Mouse (Mus musculus) monocyte, adult 2 months (primary cell): Measurements from ENCODE around the gene Tbp.

Experiments
- DNase-seq, 2 experiments: peaks; one replicate each; pipeline ENCODE4 v3.0.0; 2022; ENCODE audit warnings: low spot score in 2 of 2, low read depth in 1 of 2

The Tbp gene

DNA sequence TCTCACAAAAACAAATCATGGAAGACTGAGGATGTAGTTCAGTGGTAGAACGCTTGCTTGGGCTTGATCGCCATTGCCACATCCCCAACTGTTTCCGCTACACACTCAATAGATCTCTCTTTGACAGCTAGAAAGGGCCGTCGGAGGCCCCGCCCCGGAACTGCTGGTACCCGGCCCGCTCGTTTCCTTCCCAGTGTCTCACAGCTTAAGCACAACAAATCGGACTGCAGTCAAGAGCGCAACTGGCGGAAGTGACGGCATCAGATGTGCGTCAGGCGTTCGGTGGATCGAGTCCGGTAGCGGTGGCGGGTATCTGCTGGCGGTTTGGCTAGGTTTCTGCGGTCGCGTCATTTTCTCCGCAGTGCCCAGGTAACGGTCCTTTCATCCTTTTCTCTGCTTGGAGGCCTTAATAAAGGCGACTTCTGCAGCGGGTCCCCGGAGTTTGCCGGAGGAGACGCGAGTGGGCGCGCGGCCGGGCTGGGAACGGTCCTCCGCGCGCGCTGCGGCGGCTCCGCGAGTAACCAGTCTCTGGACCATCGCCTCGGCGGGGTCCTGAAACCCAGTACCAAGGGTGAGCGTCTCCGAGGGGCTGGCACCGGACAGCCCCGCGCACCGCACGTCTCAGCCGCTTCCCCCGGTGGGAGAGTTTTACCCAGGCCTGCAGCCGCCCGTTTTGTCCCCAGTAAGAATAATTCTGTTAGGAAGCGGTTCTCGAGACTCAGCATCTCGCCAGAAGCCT lies at the start of gene Tbp, which contains the start of gene Psmb1:
Gene Tbp (plus strand): TSS at position 233 of the 739 bp plus-strand sequence.
Gene Psmb1 (minus strand): TSS at position 96 of the 739 bp plus-strand sequence.
- peak; percentile 94 to 95 for DNase-seq

DNA sequence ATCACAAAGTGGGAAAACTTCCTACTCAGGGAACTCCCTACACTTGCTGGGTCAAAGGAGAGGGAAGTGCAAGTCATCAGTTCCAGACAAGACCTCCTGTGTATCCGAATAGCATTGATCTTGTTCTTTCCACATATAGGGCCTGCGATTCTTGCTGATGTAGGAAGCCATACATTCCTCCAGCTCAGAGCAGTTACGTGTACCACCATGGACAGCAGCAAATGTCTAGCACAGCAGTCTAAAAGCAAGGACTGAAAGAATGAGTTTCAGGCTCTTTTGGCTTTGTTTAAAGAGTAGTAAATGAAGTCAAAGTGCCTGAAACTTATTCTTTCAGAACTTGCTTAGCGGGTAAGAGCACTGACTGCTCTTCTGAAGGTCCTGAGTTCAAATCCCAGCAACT lies 44.5 kb upstream of the Tbp start:
- DNase-seq: no peak

DNA sequence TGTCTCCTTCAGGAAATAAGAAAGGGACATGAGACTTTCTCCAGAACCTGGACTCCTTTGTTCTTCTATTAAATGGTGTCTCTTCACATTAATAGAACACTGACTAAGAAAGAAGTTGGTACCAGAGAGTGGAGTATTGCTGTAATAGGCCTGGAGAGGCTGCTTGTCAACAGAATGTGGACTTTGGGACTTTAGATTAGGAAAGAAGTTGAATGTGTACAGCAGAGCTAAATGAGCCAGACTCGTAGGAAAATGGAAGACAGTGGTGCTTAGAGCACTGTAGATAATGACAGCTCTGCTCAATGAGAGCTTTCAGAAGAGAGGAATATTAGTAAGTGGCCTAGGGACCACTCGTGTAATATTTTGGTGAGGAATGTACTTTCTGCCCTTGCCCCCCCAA lies 43.1 kb upstream of the Tbp start:
- DNase-seq: no peak

DNA sequence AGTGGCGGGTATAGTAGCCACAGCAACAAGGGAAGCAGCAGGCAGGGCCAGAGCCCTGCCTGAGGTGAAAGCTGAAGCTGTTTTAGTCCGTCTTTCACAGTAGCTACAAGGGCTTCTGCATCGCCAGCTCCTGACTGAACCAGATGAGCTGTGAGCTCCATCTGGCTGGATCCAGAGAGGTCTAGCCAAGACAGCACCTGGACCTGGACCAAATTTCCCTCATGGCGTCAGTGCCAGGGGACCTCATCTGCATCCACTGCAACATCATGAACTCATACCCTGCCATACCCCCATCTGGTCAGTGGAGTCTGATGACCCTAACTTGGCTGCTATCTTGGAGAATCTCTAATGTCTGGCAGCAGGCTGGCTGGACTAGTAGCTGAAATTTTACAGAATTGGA lies 39.9 kb upstream of the Tbp start:
- no peak for DNase-seq

DNA sequence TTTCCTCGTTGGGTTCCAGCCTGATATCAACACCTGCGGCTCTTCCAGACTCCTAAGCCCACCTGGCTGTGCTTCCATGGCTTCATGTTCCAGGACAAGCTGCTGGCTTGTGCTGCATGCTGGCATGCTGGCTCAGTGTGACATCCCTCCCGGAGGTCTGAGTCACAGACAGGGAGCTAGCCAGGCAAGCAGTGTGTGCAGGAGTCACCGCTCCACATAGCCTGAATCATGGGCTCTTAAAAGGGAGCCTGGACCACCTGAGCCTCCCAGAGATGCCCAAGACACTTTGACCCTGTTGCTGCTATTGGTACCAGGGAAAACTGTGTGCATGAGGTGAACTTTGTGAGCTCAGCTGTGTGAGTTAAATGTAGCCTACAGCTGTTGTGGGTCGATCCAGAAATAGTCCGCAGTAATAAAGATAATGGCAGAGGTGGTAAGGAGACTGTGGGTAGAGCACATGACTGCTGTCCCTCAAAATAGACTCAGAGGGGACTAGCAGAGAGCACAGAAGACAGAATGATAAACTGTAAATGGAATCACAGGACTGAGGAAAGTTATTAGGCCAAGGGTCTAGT lies 37.7 kb upstream of the Tbp start:
- DNase-seq: no peak

DNA sequence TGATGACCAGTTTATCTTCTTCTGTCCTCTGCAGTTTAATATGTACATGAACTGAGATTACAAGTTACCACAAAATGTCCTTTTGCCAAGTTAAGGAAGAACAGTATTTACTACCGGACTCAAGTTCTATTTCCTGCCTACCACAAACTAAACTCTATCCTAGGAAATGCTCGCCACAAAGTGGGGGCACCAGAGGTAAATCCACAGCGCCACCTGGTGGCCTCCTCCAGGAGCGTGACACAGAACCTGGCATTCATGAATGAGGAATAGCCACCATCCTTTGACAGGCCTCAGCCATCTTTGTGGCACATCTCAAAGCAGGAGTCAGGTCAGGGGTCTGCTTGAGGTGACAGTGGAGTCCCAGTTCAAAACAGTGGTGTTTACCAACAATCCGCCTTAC lies 32.0 kb upstream of the Tbp start:
- DNase-seq: peak; percentile 6 to 21

DNA sequence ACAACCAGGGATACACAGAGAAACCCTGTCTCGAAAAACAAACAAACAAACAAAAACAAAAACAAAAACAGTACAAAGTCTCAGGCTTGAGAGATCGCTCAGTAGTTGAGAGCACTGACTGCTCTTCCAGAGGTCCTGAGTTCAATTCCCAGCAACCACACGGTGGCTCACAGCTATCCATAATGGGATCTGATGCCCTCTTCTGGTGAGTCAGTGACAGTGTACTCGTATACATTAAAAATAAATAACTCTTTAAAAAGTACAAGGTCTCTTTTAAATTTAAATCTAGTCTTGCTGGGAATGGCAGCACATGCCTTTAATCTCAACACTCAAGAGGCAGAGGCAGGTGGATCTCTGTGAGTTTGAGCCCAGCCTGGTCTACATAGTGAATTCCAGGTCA lies 27.0 kb upstream of the Tbp start:
- no peak for DNase-seq

DNA sequence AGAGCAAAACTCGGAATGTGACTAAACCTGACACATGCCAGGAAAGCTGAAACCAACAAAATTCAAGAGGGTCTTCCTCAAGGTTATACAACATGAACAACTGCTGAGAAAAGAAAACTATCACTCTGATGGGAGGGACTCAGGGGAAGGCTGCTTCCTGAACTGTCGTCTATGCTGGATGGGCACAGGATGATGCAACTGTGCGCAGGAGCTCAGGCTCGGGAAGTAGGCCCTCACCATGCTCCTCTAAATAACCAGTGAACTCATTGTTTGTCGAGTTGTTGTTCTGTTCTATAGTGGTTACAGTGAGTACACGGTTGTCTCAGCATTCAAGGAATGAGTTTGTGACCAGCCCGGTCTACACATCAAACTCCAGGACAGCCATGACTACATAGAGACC lies 9.1 kb upstream of the Tbp start:
- DNase-seq: no peak

DNA sequence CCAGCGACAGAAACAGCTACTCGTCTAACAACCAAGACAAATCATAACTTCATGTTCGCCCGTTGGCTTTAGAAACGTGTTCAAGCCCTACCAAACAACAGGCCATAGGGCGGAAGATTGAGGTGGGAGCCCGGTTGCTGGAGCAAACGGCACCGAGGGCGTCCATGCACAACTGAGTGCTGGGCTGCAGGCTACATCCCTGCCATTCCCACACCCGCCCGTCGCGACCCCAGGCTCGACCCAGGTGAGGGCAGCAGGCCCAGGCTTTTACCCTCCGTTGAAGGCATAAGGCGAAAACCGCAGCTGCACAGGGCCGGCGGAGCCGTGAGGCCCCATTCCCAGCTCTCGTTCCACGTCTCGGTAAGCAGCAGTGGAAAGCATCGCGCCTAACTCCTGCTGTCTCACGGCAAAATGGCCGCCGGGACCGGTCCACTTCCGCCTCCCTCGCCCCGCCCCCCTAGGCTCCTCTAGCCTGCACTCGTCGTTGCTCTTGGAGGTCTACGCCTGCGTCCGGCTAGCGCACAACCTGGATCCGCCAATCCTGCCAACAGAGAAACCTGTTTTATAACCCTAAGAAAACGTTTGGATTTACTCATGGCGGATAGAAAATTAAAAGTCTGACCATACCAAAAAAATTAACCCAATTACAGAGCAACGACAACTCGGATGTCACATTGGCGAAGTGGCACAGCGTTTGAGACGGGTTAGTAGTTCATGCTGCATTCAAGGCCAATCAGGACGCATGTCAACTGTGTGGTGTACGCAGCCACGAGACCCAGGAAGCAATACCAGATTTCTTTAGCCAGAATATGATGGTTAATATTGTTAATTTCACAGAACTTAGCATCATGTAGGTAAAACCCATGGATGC lies 1.6 kb upstream of the Tbp start:
- DNase-seq: peak; percentile 77 to 87

DNA sequence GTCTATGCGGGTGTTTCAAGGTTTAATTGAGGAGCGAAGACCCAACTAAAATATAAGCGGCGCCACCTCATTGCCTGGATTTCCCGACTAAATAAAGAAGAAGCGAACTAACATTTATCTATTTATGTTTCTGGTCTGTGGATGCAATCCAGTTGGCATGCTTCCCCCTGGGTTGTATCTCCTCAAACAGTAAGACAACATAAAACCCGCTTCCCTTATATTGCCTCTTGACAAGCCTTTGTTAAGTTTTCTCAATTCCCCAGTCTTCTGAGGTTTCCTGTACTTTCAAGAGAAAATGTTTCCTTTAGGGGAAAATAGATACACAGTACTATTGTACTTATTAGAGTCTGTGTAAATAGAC lies 955 bp upstream of the Tbp start:
- no peak for DNase-seq

DNA sequence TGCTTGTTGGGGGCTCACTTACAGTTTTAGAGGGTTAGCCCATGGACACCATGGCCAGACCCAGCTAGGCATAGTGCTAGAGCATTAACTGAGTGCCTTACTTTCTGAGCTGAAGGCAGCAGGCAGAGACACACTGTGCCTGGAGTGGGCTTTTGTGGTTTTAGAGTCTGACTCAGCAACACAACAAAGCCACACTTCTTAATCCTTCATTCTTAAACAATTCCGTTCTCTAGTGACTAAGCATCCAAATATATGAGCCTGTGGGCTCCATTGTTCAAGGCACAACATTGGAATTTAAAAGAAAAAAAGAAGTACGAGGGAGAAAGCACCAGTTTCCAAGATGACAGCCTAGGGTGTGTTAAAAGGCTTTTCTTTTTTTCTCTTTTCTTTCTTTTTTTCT lies 11.0 kb downstream of the Tbp start:
- DNase-seq: no peak

DNA sequence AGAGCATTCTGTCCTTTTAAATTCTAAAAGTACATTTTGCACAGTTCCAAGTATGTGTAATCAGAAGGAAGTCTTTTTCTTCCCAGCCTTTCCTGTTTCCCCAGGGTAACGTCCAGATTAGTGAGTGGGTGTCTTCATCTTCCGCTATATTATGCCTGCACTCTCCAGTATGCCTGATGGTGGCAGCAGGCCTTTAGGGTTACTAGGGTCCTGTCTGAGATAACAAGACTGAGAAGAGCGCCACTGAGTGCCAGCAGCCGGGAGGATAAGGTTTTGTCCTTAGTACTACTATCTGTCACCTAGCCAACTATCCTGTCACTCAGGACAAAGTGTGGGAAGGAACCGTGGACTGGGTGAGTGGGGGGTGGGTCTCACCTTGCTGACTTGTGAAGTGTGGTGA lies 18.1 kb downstream of the Tbp start:
- DNase-seq: no peak

DNA sequence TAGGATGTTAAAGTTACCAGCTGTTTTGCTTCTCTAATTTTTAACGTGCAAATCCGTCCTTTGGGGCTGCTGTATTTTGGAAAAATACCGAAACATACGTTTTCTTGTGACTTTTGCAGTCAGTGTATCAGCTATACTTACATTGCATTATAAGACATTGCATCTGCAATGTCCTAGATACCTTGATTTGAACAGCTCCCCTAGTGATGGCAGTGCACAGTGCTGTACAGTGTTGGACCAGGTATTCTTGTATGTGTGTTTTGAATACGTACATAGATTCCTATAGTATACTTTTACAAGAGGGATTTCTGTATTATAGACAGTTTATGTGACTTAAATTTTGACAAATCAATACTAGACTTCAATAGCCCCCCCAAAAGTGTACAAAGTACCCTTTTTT lies 18.5 kb downstream of the Tbp start:
- no peak for DNase-seq

DNA sequence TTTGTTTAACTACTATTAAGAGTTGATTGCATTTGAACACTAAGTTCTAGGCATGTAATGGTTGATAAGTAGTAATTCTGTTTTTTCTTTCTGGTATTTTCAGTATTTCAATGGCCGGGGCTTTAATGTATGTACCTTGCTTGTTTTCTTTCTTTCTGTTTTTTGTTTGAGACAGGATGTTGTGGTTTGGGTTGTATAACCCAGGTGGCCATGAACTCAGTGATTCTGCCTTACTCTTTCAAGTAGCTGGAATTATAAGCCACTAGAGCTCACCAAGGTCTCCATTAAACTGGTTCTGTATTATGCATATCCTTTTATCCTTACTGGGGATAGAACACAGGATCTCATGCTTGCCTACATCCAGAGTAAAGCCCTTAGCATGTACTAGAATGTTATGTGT lies 19.1 kb downstream of the Tbp start:
- DNase-seq: no peak

DNA sequence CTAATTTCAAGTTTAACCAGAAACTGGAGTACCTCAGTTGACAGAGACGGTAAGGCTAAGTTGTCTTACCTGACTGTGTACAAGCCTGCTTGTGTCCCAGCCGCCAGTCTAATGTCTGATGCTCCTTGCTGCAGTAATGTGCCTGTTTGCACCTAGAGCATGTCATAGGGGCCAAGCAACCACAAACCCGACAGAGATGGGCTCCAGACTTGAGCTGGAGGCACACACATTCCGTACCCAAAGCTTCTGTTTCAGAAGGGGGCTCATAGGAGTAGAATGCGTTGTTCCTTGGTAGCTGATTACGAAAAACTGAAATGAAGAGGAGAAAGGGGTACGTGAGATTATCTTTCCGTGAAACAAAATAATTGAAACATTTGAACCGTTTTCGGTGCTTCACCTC lies 26.6 kb downstream of the Tbp start:
- DNase-seq: no peak

DNA sequence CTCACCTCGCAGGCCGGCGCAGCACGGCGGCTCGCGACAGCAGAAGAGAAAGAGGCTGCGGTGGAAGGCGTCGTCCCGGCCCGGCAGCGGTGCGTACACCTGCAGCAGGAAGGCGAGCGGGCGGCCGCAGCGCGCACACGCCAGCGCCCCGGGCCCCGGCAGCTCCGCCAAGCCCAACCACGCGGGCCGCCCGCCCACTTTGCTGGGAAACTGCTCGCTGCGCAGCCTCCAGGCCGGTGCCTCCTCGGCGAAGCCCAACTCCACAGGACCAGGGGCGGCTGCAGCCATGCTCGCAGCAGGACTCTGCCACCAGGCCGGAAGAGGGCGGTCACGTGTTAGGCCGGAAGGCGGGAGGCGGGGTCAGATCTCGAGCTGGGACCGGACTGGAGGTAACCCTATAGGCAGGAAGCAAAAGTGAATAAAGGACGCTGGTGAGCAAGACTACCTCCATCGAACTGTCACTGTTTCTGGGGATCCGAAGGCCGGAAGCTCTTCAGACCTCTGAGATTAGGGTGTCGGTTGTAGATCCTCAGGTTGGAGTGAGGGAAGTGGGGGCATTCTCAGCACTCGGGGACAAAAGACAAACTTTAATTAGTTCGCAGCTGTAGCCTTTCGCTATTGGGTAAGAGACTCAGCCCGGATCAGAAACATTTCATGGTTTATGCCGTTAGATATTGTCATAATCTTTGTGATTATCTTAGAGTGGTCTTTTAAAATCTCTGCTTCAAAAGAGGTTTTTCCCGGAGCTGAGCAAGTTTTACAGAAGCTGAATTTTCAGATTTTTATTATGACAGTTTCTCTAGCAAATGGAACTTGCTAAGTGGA lies 27.5 kb downstream of the Tbp start, which contains the start of gene Pdcd2:
Gene Pdcd2 (minus strand): TSS at position 316 of the 825 bp plus-strand sequence.
- peak; percentile 81 to 85 for DNase-seq

DNA sequence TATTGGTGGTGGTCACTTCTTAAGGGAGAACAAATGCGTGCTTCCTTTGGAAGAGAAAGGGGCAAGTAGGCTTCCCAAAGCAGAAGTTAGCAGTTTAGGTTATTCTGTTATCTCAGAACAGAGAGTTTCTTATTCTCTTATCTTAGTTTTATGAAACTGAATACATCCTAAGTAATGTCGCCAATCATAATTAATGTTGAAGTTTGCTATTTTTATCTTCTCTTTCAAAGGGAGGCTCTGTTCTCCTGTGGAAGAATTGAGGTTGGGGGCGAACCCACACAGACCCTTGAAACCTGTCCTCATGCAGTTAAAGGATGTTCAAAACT lies 28.1 kb downstream of the Tbp start:
- no peak for DNase-seq

DNA sequence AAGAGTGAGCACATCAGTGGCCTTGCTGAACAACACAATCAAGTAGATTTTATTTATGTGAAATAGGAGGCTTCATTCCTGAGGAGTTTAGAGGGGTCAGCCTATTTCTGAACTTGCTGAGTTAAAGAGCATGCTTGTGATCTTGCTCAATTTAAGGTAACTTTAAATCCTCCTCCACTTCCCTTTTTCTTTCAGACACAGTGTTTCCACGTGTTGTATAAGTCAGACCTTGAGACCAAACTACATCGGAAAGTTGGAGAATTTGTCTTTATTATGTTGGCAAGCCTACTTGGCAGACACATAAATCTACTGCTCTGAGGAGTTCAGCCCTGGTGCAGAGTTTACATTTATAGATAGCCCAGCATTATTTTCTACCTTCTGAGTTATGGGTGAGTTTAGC lies 29.2 kb downstream of the Tbp start:
- DNase-seq: no peak

DNA sequence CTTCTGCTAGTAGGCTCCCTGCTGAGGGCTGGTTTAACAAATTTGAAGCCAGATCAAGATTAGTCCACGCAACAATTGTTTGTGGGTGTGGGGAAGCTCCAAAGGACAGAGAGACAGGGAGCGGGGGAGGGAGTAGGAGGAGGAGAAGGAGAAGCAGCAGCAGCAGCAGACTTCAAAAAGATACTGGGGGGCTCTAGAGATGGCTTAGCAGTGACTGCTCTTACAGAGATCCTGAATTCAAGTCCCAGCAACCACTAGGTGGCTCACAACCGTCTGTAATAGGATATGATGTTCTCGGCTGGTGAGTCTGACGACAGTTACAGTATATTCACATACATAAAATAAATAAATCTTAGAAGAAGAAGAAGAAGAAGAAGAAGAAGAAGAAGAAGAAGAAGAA lies 30.5 kb downstream of the Tbp start:
- DNase-seq: no peak

DNA sequence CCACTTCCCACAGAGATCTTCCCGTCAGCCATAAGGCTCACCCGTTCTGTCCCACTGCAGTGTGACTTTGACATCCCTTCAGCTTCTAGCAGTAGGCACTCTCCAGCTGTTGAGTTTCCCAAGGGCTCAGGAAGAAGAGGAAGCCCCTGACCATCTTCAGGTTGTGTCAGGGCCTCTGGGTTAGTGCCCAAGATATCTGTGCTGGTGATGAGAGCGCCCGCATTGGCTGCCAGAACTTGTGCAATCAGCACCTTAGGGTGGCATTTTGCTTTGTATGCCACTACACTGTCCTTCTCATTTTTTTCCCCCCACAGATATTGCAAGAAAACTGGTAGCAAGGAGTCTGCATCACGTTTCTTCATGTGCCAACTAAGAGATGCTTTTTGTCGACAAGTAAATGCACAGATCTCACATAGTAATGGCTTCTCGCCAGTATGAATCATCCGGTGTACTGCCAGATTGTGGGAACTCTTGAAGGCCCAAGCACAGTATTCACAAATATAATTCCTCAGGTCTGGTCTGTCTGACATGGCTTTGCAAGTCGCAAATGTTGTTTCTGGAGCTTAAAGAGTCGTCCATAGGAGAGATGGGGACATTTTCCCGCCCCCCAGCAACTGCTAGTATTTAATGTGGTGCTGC lies 35.6 kb downstream of the Tbp start:
- DNase-seq: no peak

DNA sequence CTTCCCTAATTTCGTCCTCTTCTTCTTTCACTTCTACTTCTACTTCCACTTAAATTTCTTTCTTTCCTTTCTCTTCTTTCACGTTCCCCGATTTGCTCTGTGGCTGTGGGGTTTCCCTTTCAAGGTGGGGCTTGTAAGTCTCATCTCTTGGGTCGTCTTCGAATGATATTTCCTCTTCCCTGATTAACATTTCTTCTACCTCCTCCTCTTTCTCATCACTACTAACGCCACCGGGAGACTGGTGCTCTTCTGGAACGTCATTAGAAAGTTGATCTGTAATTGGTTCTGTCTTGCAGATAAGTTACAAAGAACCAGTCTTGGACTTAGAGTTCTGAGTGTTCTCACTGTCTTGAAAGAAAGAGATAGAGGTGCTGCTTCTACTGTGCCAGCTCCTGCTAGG lies 36.3 kb downstream of the Tbp start:
- DNase-seq: no peak
